Mouse (Mus musculus) limb, embryonic 14.5 days (tissue): ENCODE data around the gene Cd46. TPM values are rescaled to one million over a fixed set of nuclear protein-coding genes. Genes with fewer than 3 reads are reported as not detected.

Experiments
- ATAC-seq: fragments of 200-750 bp; cut with Nextera tagmentation; 2 replicates; pipeline ENCODE4 v1.8.0; 2017; ENCODE audit warnings: low read depth, moderate number of reproducible peaks, moderate TSS enrichment; ENCODE audit not compliant: low FRiP score
- DNase-seq: peaks from one replicate; pipeline ENCODE4 v3.0.0-alpha.2; 2015; ENCODE audit warnings: low spot score
- H3K27ac ChIP-seq: fragments of 300-500 bp; sonication (generic); replicated peaks from 2 replicates; pipeline ENCODE4 v1.5.1; 2014; ENCODE audit warnings: low read depth, mild to moderate bottlenecking, low read length, moderate library complexity, mixed read lengths
- H3K27me3 ChIP-seq: fragments of 300-500 bp; sonication (generic); 2 replicates; pipeline ENCODE4 v1.6.1; 2014; ENCODE audit warnings: low read length, mixed read lengths; ENCODE audit not compliant: control insufficient read depth, insufficient read depth
- H3K36me3 ChIP-seq: fragments of 300-500 bp; sonication (generic); 2 replicates; pipeline ENCODE4 v1.6.1; 2014; ENCODE audit warnings: mild to moderate bottlenecking, low read length, moderate library complexity, mixed read lengths; ENCODE audit not compliant: control insufficient read depth, insufficient read depth
- H3K4me1 ChIP-seq: fragments of 300-500 bp; sonication (generic); 2 replicates; pipeline ENCODE4 v1.6.1; 2014; ENCODE audit warnings: antibody characterized with exemption, low read length, mixed read lengths; ENCODE audit not compliant: control insufficient read depth, insufficient read depth
- H3K4me2 ChIP-seq: fragments of 300-500 bp; sonication (generic); replicated peaks from 2 replicates; pipeline ENCODE4 v1.6.1; 2014; ENCODE audit warnings: low read depth, mild to moderate bottlenecking, low read length, moderate library complexity; ENCODE audit not compliant: severe bottlenecking
- H3K4me3 ChIP-seq: fragments of 300-500 bp; sonication (generic); replicated peaks from 2 replicates; pipeline ENCODE4 v1.5.1; 2014; ENCODE audit warnings: low read length
- H3K9ac ChIP-seq: fragments of 300-500 bp; sonication (generic); 2 replicates; pipeline ENCODE4 v1.6.1; 2014; ENCODE audit warnings: mild to moderate bottlenecking, low read depth, low read length, moderate library complexity; ENCODE audit not compliant: severe bottlenecking
- H3K9me3 ChIP-seq: fragments of 300-500 bp; sonication (generic); 2 replicates; pipeline ENCODE4 v1.6.1; 2016; ENCODE audit warnings: low read length; ENCODE audit not compliant: control insufficient read depth
- POLR2A ChIP-seq: fragments of 200-500 bp; IDR thresholded peaks from 2 replicates; pipeline ENCODE4 v1.8.0; 2012; ENCODE audit warnings: inconsistent platforms, mild to moderate bottlenecking, moderate library complexity, borderline replicate concordance; ENCODE audit not compliant: insufficient read depth, insufficient read length; ENCODE audit errors: extremely low read depth
- WGBS: fragments of 180-500 bp; shearing (Covaris S2); extraction: QIAGEN DNeasy Blood & Tissue Kit; methylation state at CpG from one replicate; pipeline ENCODE4 v1.1.7; 2014; 5-methylcytosine and 5-hydroxymethylcytosine counted together
- polyA plus RNA-seq, 2 experiments: library from polyadenylated mRNA; depleted of rRNA in 1 of 2; stranded (reverse) in 1 of 2; unstranded in 1 of 2; fragments of >200 nt; fragmentation: Nextera tagmentation in 1 of 2; extraction: Ambion mirVana in 1 of 2; gene quantifications; 2 replicates each; pipeline versions ENCODE4 v1.2.1 to v1.2.3; 2012 to 2014

Gene Cd46
- polyA plus RNA-seq, 2 experiments: 1.7 to 3.3 TPM

DNA sequence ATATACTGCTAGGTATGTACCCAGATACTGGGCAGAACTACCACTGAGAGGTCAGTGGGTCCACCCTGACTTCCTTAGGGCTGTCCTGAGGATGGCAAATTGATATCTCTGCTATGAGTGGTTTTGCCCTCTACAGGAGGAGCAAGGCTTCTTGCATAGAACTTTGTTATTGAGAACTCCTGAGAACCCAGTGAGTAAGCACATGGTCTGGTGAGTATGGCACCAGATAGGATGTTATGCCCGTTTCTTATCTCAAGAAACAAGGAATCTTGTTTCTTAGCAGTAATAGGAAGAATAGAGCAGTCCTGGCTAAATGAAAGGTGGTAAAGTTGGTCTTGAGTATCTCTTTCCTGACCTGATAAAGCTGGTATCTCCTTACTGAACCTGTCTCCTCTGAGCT lies 59.3 kb downstream of the Cd46 start:
- ATAC-seq (no peak), DNase-seq (no peak)
- H3K27ac ChIP-seq: no peak overlapping the region
- H3K9ac ChIP-seq: no peak overlapping the region
- no peaks in the 10 kb centered on the region for H3K4me1 ChIP-seq
- H3K9me3 ChIP-seq: no peaks in the 10 kb centered on the region
- H3K4me3 ChIP-seq: no peak overlapping the region
- no peak overlapping the region for H3K4me2 ChIP-seq
- TF ChIP-seq POLR2A: no peak
- no peaks in the 10 kb centered on the region for H3K36me3 ChIP-seq
- no peaks in the 10 kb centered on the region for H3K27me3 ChIP-seq
- 81% methylated on average over 1 of the region's 1 CpGs for WGBS

DNA sequence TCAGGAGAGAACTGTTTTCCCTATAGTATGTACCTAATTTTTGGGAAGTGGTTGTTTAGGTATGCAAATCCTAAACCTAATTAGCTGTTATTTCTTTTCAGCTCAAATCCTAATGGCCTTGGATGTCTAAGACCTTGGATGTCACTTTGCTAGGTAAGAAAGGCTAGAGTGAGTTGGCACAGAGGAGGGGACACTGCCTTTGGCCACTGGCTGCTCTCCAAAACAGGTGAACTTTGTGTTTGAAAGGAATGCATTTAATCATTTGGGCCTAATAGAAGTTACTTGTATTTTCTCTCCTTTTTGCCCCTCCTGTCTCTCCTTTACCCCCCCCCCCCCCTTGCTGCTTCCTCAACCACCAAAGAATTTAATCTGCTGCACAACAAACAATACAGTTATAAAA lies 60.3 kb downstream of the Cd46 start:
- no peak overlapping the region for H3K27ac ChIP-seq
- H3K9me3 ChIP-seq: no peaks in the 10 kb centered on the region
- ATAC-seq (no peak), DNase-seq (no peak)
- no peak for TF ChIP-seq POLR2A
- H3K4me1 ChIP-seq: no peaks in the 10 kb centered on the region
- H3K4me3 ChIP-seq: no peak overlapping the region
- H3K9ac ChIP-seq: no peak overlapping the region
- H3K27me3 ChIP-seq: no peaks in the 10 kb centered on the region
- no peak overlapping the region for H3K4me2 ChIP-seq
- no peaks in the 10 kb centered on the region for H3K36me3 ChIP-seq

DNA sequence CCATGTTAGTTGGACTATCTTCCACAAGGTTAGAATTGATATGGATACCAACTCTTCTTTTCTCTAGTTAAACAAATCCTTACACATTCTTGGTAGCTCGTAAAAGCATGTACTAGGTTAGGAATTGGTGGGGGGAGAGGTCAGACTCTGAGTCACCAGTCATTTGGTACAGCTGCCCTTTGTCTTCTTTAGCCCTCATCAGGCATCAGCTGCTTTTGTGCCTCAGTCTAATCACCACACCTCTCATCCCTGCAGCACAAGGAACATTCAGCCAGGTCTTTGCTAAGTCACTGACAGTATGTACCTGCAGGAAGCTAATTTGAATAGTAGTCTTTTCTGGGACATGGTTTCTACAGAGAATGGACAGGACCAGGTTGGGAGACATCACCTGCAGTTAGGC lies 64.5 kb downstream of the Cd46 start:
- no peaks in the 10 kb centered on the region for H3K9me3 ChIP-seq
- H3K36me3 ChIP-seq: no peaks in the 10 kb centered on the region
- DNase-seq (no peak), ATAC-seq (no peak)
- H3K4me2 ChIP-seq: no peak overlapping the region
- no peak for TF ChIP-seq POLR2A
- H3K9ac ChIP-seq: no peak overlapping the region
- 56% methylated on average over 1 of the region's 1 CpGs for WGBS
- H3K4me3 ChIP-seq: no peak overlapping the region
- no peaks in the 10 kb centered on the region for H3K27me3 ChIP-seq
- H3K4me1 ChIP-seq: no peaks in the 10 kb centered on the region
- no peak overlapping the region for H3K27ac ChIP-seq

DNA sequence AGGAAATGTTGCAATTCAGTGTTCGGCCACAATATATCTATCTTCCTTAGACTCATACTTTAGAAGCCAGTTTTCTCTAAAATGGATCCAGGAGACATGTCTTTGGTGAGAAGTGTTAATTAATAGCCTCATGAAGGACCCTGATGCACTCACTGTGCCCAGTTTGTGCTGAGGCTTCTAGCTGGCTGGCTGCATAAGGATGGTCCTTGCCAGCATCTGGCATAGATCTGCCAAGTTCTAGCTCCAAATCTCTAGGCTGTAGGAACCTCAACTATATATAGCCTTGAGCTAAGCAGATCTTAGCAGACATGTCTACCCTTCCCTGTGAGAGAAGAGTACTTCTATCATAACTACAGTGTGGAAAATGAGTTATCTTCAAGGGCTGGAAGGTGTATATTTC lies 68.2 kb downstream of the Cd46 start:
- Histone ChIP-seq H3K27ac (no peak overlapping the region), H3K27me3 (no peaks in the 10 kb centered on the region), H3K9ac (no peak overlapping the region), H3K36me3 (no peaks in the 10 kb centered on the region), H3K4me2 (no peak overlapping the region), H3K4me3 (no peak overlapping the region), H3K9me3 (no peaks in the 10 kb centered on the region), H3K4me1 (no peaks in the 10 kb centered on the region)
- no peak for TF ChIP-seq POLR2A
- ATAC-seq (no peak), DNase-seq (no peak)
- WGBS: 88% methylated on average over 1 of the region's 1 CpGs

DNA sequence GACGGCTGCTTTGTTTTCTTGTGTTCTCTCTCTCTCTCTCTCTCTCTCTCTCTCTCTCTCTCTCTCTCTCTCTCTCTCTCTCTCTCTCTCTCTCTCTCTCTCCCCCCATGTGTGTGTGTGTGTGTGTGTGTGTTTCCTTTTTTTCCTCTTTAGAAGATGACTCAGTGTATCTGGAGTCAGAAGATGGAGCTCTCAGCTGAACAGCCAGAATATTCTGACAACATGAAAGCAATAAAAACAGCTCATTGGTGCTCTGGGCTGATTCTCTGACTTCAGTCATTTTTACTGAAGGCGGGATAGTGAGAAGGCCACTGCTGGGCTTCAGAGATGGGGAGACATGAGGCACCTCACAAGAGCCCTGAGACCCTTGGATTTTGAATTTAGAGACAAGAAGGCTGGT lies 70.2 kb downstream of the Cd46 start:
- ATAC-seq (no peak), DNase-seq (no peak)
- Histone ChIP-seq H3K4me3 (no peak overlapping the region), H3K27ac (no peak overlapping the region), H3K9me3 (no peaks in the 10 kb centered on the region), H3K4me1 (no peaks in the 10 kb centered on the region), H3K4me2 (no peak overlapping the region), H3K36me3 (no peaks in the 10 kb centered on the region), H3K27me3 (no peaks in the 10 kb centered on the region), H3K9ac (no peak overlapping the region)
- WGBS: 78% methylated on average over 2 of the region's 2 CpGs
- no peak for TF ChIP-seq POLR2A

DNA sequence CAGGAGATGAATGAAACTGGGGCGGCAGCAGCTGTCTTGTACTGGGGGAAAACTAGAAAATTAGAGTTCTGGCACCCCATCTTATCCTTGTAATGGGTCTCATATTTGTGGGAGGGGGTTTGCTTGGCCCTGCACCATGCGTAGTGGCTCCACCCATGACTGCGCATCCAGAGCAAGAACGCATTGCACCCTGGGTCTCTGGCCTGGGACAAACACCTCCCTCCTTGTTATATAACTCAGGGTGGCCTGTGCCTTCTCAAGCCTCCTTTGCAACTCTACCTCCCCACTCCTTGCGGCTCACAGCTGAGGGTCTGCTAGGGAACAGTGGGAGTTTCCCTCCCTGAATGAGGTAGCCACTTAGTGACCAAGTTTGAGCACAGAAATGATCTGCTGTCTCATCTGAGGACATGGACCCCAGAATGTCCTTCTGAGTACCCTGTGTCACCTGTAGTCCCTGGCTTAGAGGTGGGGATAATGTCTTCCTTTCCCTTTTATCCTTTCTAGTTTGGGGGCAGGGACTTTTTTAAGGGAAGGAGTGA lies 72.9 kb downstream of the Cd46 start:
- no peak overlapping the region for H3K9ac ChIP-seq
- no peak overlapping the region for H3K27ac ChIP-seq
- no peak for TF ChIP-seq POLR2A
- ATAC-seq (no peak), DNase-seq (no peak)
- H3K4me2 ChIP-seq: no peak overlapping the region
- 95% methylated on average over 5 of the region's 5 CpGs for WGBS
- no peaks in the 10 kb centered on the region for H3K4me1 ChIP-seq
- H3K4me3 ChIP-seq: no peak overlapping the region
- no peaks in the 10 kb centered on the region for H3K9me3 ChIP-seq
- no peaks in the 10 kb centered on the region for H3K36me3 ChIP-seq
- H3K27me3 ChIP-seq: no peaks in the 10 kb centered on the region
